Mouse (Mus musculus) liver, adult 2 months (tissue): ENCODE measurements around the gene Olfr160. TPM values are rescaled to one million over a fixed set of nuclear protein-coding genes. Genes with fewer than 3 reads are reported as not detected.

Experiments
- DNase-seq: peaks from one replicate; pipeline ENCODE4 v3.0.0-alpha.2; 2011; ENCODE audit warnings: low read depth, low spot score; ENCODE audit errors: extremely low read depth
- H3K27ac ChIP-seq: fragments of 200-500 bp; replicated peaks from 2 replicates; pipeline ENCODE4 v1.5.1; 2012; ENCODE audit warnings: low read depth, mild to moderate bottlenecking, control low read depth, inconsistent platforms, low read length; ENCODE audit not compliant: insufficient read depth
- H3K27me3 ChIP-seq: fragments of 200-500 bp; 2 replicates; pipeline ENCODE4 v1.6.1; 2012; ENCODE audit warnings: mild to moderate bottlenecking, moderate library complexity, low read length, inconsistent platforms; ENCODE audit not compliant: control insufficient read depth, insufficient read depth
- H3K36me3 ChIP-seq: fragments of 200-500 bp; 2 replicates; pipeline ENCODE4 v1.6.1; 2012; ENCODE audit warnings: low read length, inconsistent platforms; ENCODE audit not compliant: control insufficient read depth, insufficient read depth
- H3K4me1 ChIP-seq: fragments of 200-500 bp; 2 replicates; pipeline ENCODE4 v1.6.1; 2011; ENCODE audit warnings: low read length; ENCODE audit not compliant: control insufficient read depth, insufficient read depth
- H3K4me3 ChIP-seq: fragments of 200-500 bp; 2 replicates; pipeline ENCODE4 v1.5.1; 2011; ENCODE audit warnings: low read depth, mild to moderate bottlenecking, control low read depth, low read length, moderate library complexity; ENCODE audit not compliant: insufficient read depth
- H3K79me2 ChIP-seq: fragments of 200-500 bp; 2 replicates; pipeline ENCODE4 v1.6.1; 2012; ENCODE audit warnings: inconsistent platforms, mild to moderate bottlenecking, low read length, moderate library complexity; ENCODE audit not compliant: control insufficient read depth, insufficient read depth
- H3K9ac ChIP-seq: fragments of 200-500 bp; 2 replicates; pipeline ENCODE4 v1.6.1; 2012; ENCODE audit warnings: low read depth, mild to moderate bottlenecking, control low read depth, inconsistent platforms, low read length
- CTCF ChIP-seq: fragments of 200-500 bp; IDR thresholded peaks from 2 replicates; pipeline ENCODE4 v1.5.1; 2011; ENCODE audit warnings: low read depth, low read length, control low read depth
- POLR2A ChIP-seq: fragments of 200-500 bp; IDR thresholded peaks from 2 replicates; pipeline ENCODE4 v1.6.1; 2011; ENCODE audit warnings: low read length, control low read depth; ENCODE audit not compliant: insufficient read depth; ENCODE audit errors: extremely low read depth
- WGBS: fragments of 180-500 bp; shearing (Covaris S2); methylation state at CpG from one replicate; pipeline ENCODE4 v1.1.7; 2018; 5-methylcytosine and 5-hydroxymethylcytosine counted together
- polyA plus RNA-seq: library from polyadenylated mRNA; depleted of rRNA; stranded (reverse); fragments of >200 nt; gene quantifications from 2 replicates; pipeline ENCODE4 v1.2.3, GENCODE M21; 2012; rRNA removed
- total RNA-seq: library from RNA; depleted of rRNA; stranded (reverse); fragments of >200 nt; gene quantifications from 2 replicates; pipeline ENCODE4 v1.2.3, GENCODE M21; 2014; rRNA removed

Gene Olfr160
- total RNA-seq (not detected in 2 replicates), polyA plus RNA-seq (not detected in 2 replicates)

GRCm38 (mm10) chr9:37716150-37716549, at the start of gene Olfr160:
Gene Olfr160 (minus strand): TSS chr9:37716250.
- H3K79me2 ChIP-seq: no peaks in the 10 kb centered on the region
- DNase-seq: no peak
- H3K4me3 ChIP-seq: no peak within 1 kb of the TSS
- WGBS: 88% methylated on average over 1 of the region's 1 CpGs
- no peaks in the 10 kb centered on the region for H3K27me3 ChIP-seq
- no peaks in the 10 kb centered on the region for H3K4me1 ChIP-seq
- no peak for TF ChIP-seq CTCF
- no peak for TF ChIP-seq POLR2A
- no peak within 1 kb of the TSS for H3K27ac ChIP-seq
- no peaks in the 10 kb centered on the region for H3K36me3 ChIP-seq
- H3K9ac ChIP-seq: no peak within 1 kb of the TSS

GRCm38 (mm10) chr9:37762541-37762940, 46.5 kb upstream of the Olfr160 start:
- H3K9ac ChIP-seq: no peak overlapping the region
- TF ChIP-seq POLR2A (no peak), CTCF (peak; percentile 8; the same call in 1 of the 2 replicates)
- peak; percentile 6 for DNase-seq
- H3K4me3 ChIP-seq: no peak overlapping the region
- H3K27ac ChIP-seq: no peak overlapping the region
- no peaks in the 10 kb centered on the region for H3K36me3 ChIP-seq
- H3K79me2 ChIP-seq: no peaks in the 10 kb centered on the region
- H3K27me3 ChIP-seq: no peaks in the 10 kb centered on the region
- WGBS: 50% methylated on average over 2 of the region's 2 CpGs
- H3K4me1 ChIP-seq: no peaks in the 10 kb centered on the region

GRCm38 (mm10) chr9:37761728-37762127, 45.7 kb upstream of the Olfr160 start:
- Histone ChIP-seq H3K27me3 (no peaks in the 10 kb centered on the region), H3K4me1 (no peaks in the 10 kb centered on the region), H3K27ac (no peak overlapping the region), H3K79me2 (no peaks in the 10 kb centered on the region), H3K9ac (no peak overlapping the region), H3K36me3 (no peaks in the 10 kb centered on the region), H3K4me3 (no peak overlapping the region)
- DNase-seq: no peak
- WGBS: 91% methylated on average over 2 of the region's 2 CpGs
- TF ChIP-seq POLR2A (no peak), CTCF (no peak)

GRCm38 (mm10) chr9:37752006-37752405, 36.0 kb upstream of the Olfr160 start:
- Histone ChIP-seq H3K4me1 (no peaks in the 10 kb centered on the region), H3K79me2 (no peaks in the 10 kb centered on the region), H3K27ac (no peak overlapping the region), H3K36me3 (no peaks in the 10 kb centered on the region), H3K27me3 (no peaks in the 10 kb centered on the region), H3K9ac (no peak overlapping the region), H3K4me3 (no peak overlapping the region)
- WGBS: 62% methylated on average over 4 of the region's 4 CpGs
- TF ChIP-seq CTCF (no peak), POLR2A (no peak)
- DNase-seq: no peak

GRCm38 (mm10) chr9:37751467-37751866, 35.4 kb upstream of the Olfr160 start:
- Histone ChIP-seq H3K27me3 (no peaks in the 10 kb centered on the region), H3K79me2 (no peaks in the 10 kb centered on the region), H3K27ac (no peak overlapping the region), H3K9ac (no peak overlapping the region), H3K4me3 (no peak overlapping the region), H3K4me1 (no peaks in the 10 kb centered on the region), H3K36me3 (no peaks in the 10 kb centered on the region)
- no peak for DNase-seq
- WGBS: 86% methylated on average over 2 of the region's 2 CpGs
- no peak for TF ChIP-seq CTCF

- Histone ChIP-seq H3K79me2 (no peaks in the 10 kb centered on the region), H3K27ac (no peak overlapping the region), H3K9ac (no peak overlapping the region), H3K27me3 (no peaks in the 10 kb centered on the region), H3K4me1 (no peaks in the 10 kb centered on the region), H3K4me3 (no peak overlapping the region), H3K36me3 (no peaks in the 10 kb centered on the region)
- TF ChIP-seq CTCF (no peak), POLR2A (no peak)
- DNase-seq: no peak
- WGBS: 63% methylated on average over 7 of the region's 7 CpGs
Measured at GRCm38 (mm10) chr9:37750319-37751075, 34.4 kb upstream of the Olfr160 start.
